17 mouse cellular contexts compared by ENCODE assay signal in the genomic region with DNA sequence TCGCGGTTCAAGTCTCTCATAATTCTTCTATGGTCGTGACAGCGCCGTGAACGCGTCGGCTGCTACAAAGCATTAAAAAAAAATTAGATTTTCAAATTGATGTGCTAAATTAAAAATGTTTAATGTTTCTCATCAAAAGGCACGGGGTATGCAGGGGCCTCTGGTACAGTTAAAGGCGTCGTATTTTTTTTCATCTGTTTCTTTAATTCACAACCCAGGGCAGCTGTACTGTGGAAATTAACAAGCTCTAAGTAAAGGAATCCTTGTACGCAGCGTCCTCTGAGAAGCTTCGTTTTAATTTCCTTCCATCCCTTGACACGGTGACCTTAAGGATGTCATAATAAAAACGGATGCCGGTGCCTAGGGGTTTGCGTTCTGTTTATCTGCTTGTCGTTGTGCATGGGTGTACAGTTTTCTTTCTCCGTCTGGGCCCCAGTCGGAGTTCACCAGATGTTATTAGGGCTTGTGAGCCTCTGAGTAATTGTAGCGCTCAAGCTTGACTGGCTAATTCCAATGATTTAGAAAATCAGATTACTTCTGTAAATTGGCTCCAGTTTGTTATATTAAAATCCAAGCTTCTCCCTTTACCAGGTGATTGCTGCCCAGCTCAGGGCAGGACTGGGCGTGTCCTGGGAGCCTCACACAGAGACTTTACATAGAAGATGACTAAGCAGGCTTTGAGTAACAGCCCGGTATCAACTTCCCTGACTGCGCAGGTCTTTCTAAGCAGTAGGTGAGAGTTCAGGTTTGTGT.
DNase-seq lines count a peak whose midpoint lies in the region; ATAC-seq lines count a peak whose summit lies in the region.
"Had no signal": no experiment of that assay in that cellular context is flagged by ENCODE, and none has a peak within 500 bp of the region (broad histone marks: within the 10 kb centered on the region; RNA-seq: fewer than 3 reads in every experiment).

No protein-coding gene starts in this region.

- WGBS in midbrain, embryonic 14.5 days: 64% methylated on average over 25 of the region's 25 CpGs

- peak; percentile 22 for DNase-seq in embryo, embryonic 10.5 days (ENCODE audit: low spot score)
- no peak for DNase-seq in embryo, embryonic 10 days (ENCODE audit: low spot score)
- peak; percentile 25 for DNase-seq in urinary bladder, postnatal 14 days (ENCODE audit: low spot score)
- DNase-seq in urinary bladder, postnatal 4 days (ENCODE audit: low spot score in 2 of 2): no peak
- peak; percentile 53 for DNase-seq in midbrain, embryonic 14.5 days
- no peak for DNase-seq in right cerebral cortex, adult 18-20 months
- DNase-seq in spleen, postnatal 4 days (ENCODE audit: low spot score in 2 of 2): no peak
- DNase-seq in lung, postnatal 25 days (ENCODE audit: low spot score): no peak
- DNase-seq: cerebellum, adult 2 months; gastrocnemius, postnatal 25 days; kidney, adult 8-10 months; spleen, adult 18-20 months; thymus, postnatal 25 days had no signal

- peak overlapping the region; percentile 1; the same call in 1 of the 2 replicates for H3K4me2 ChIP-seq in midbrain, embryonic 14.5 days (ENCODE audit: low read length)
- H3K4me2 ChIP-seq: heart, embryonic 15.5 days had no signal

- H3K9ac ChIP-seq in midbrain, embryonic 14.5 days (replicated peaks; ENCODE audit: low read length): no peak overlapping the region
- H3K9ac ChIP-seq: heart, embryonic 15.5 days had no signal

- ATAC-seq in midbrain, embryonic 14.5 days (ENCODE audit: low FRiP score, low TSS enrichment): peak; percentile 43; the same call in 1 of the 2 replicates

- H3K27me3 ChIP-seq in midbrain, embryonic 14.5 days (ENCODE audit: control insufficient read depth, insufficient read depth, low read length): no peaks in the 10 kb centered on the region
- H3K27me3 ChIP-seq: heart, embryonic 15.5 days; megakaryocyte, embryonic 14.5 days had no signal

- 0 out of 2 replicates have a peak overlapping the region, but pooled peaks have one; percentile 3 for H3K27ac ChIP-seq in midbrain, embryonic 14.5 days (replicated peaks; ENCODE audit: low read depth, low read length)
- H3K27ac ChIP-seq: heart, embryonic 15.5 days; left cerebral cortex, adult 2 months had no signal

- H3K36me3 ChIP-seq in midbrain, embryonic 14.5 days (ENCODE audit: control insufficient read depth, insufficient read depth, low read length): no peaks in the 10 kb centered on the region
- H3K36me3 ChIP-seq: heart, embryonic 15.5 days had no signal

- no peaks in the 10 kb centered on the region for H3K9me3 ChIP-seq in midbrain, embryonic 14.5 days (ENCODE audit: control insufficient read depth, low read length)
- H3K9me3 ChIP-seq: heart, embryonic 15.5 days had no signal

- H3K4me3 ChIP-seq in midbrain, embryonic 14.5 days (replicated peaks; ENCODE audit: low read depth, low read length): no peak overlapping the region
- H3K4me3 ChIP-seq: erythroblast, embryonic 14.5 days; heart, embryonic 15.5 days; left cerebral cortex, adult 2 months; megakaryocyte, embryonic 14.5 days had no signal

- H3K4me1 ChIP-seq in midbrain, embryonic 14.5 days (ENCODE audit: control insufficient read depth, insufficient read depth, low read length): peaks cover 5% of the 10 kb centered on the region; the same call in 1 of the 2 replicates
- H3K4me1 ChIP-seq: heart, embryonic 15.5 days; megakaryocyte, embryonic 14.5 days had no signal

Comparison
In these comparisons a context has a peak if more than half of its experiments do, and no peak if none do; other contexts are left out.
1. DNase-seq: peak in embryo, embryonic 10.5 days (single experiment), urinary bladder, postnatal 14 days (single experiment) and midbrain, embryonic 14.5 days (single experiment); none in embryo, embryonic 10 days (single experiment), urinary bladder, postnatal 4 days (0 of 2), right cerebral cortex, adult 18-20 months (single experiment), spleen, postnatal 4 days (0 of 2) and lung, postnatal 25 days (single experiment).